Mouse (Mus musculus): ENCODE measurements around the gene Arhgap44. TPM values are rescaled to one million over a fixed set of nuclear protein-coding genes. Genes with fewer than 3 reads are reported as not detected.

Arhgap44 gene
- total RNA-seq, 2 experiments from 2014 or later: 6.8 to 9.0 TPM

DNA sequence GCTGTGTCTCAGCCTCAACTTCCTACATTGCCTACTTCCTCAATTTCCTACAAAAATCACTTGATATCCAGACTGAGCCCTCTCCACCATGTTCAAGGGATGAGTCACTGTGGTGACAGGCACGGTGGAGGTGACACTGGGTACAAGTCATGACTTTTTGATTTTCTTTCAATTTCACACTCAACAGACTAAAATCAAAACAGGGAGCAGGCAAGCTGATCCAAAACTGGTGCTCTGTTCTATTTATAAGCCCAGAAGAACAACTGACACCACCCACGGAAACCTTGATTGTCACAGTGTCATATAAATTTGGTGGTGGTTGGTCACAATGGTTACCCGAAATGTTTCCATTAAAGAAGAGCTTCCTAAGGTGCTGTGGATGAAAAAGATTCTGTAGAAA is 72.8 kb downstream of the Arhgap44 start:
- no peak for DNase-seq
- intact Hi-C loops (cut with DNase I): loop anchor here (5.0 kb wide), 1 partner anchor 37 kb away; no protein-coding TSS in a partner anchor

DNA sequence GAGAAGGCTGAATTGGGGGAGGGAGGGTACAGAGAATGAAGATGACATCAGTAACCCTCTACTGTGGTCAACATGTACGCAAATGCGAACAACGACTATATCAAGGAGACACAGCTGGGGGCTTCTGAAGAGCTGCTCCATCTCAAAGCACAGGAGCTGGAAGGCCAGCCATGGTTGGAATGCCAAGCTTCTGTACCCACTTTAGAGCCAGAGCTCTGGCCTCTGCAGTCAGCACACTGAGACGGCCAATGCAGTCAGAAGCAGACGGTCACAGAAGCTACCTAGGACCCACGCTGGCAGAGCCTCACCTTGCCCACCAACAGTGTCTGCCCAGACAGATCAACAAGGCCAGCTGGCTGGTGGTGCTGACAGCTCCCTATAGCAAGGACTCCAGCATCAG is 73.5 kb downstream of the Arhgap44 start:
- DNase-seq: no peak
- intact Hi-C loops (cut with DNase I): no loop called here

DNA sequence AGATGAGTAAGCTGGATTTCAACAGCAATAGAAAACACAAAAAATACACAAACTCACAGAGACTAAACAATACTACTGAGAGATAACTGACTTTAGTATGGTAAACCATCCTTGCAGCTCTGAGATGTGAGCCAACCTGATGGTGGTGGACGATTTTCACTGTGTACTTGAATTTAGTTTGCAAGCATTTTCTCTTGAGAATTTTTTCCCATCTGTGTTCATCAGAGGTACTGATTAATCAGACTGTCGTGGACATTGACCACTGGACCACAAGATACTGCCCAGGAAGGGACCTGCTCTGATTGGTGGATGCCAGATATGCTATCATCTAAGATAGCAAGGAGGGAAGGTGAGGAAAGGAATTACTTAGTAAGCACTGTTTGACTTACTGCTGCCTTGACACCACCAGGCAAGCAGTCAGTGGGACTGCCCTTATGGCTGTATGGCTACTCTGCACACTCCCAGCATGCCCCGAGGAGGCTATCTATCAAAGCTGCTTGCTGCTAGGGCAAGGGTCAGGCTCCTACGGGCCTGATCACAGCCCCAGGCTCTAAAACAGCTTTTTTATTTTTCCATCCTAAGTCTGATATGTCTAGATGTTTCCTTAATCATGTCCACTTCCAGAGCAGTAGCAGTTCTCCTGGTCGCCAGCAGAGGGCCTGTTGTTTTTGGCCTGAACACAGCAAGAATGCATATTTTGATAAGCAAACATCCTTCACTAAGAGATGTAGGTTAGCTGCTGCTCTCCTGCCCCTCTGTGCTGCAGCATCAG is 74.1 kb downstream of the Arhgap44 start:
- no peak for DNase-seq
- intact Hi-C loops (cut with DNase I): no loop called here

DNA sequence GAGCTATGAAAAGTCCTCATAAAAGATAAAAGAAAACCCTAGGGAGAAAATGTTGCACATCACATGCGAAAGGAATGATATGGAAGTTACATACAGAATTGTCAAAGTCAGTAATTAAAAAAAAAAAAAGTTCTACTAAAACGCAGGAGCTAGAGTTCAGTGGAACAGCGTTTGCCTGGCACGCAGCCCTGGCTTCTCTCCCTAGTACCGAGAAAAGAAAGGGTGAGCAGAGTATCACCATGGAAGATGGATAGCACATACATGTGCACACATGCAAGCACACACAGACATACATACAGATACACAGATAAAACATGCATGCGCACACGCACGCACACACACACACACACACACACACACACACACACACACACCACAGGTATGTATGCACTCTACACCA is 82.0 kb downstream of the Arhgap44 start:
- intact Hi-C loops (cut with DNase I): no loop called here
- no peak for DNase-seq

DNA sequence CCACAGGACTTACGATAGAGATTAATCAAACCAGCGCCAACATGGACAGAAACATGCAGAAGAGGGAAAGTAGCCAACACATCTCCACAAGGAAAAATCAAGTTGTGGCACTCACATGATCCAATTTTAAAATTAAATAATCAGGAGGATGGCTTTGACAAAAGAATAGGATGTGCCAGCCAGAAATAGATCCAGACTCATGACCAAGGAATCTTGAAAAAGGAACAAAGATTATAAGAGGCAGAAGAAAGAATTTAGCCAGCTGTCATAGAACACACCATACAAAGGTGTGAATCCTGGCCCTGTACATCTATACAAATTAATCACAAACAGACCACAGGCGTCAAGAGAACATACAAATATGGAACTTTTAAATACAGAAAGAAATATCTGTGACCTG is 82.5 kb downstream of the Arhgap44 start:
- no peak for DNase-seq
- intact Hi-C loops (cut with DNase I): no loop called here

DNA sequence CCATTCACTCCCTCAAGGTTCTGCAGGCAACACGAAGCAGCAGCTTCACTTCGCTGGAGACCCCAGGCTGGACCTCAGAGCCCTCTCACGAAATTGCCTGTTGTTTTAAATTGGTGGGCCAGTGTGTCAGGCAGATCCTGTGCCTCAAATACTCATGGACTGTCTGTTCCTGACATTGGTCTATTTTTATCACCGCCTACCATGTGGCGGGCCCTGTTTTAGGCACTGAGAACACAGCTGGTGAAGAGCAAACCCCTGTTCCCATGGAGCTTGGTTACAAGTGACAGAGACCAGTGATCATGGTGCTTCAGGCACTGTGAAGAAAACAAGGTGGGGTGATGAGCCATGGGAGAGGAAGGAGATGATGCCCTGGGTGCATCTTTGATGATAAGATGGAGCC is 93.2 kb downstream of the Arhgap44 start:
- no peak for DNase-seq
- intact Hi-C loops (cut with DNase I): no loop called here

DNA sequence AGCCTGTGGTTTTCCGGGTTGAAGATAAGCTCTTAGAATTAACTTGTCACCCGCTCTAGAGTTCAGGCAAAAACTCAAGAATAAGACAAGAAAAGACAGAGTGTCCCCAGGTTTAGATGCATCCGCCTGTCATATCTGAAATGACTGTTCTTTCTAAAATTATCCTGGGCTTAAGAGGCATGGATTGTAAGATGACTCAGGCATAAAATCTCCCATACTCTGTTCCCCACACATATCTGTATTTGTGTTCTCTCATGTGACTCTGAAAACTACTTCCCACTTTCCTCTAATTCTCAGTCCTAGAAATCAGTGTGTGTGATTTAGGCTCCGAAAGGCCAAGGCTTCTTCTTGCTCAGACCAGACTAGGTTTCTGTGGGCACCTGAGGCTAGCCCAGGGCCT is 93.7 kb downstream of the Arhgap44 start:
- intact Hi-C loops (cut with DNase I): no loop called here
- no peak for DNase-seq

DNA sequence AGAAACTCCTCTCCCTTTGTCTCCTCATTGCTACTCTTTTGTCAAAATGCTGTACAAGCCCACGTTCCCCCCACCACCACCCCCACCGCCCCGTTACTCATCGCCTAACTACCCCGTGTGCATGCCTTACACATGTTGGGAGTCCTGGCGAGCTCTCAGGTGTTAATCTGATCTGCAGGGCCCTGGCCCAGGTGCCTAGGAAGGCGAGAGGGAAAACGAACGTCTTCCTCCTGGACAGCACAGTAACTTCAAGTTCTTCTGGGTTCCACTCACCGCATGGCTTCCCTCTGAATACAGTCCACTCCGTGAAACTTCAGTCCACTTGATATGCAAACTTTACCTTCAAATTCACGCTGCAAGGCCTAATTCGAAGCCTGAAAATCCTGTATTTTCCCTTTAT is 97.6 kb downstream of the Arhgap44 start:
- intact Hi-C loops (cut with DNase I): no loop called here
- no peak for DNase-seq

DNA sequence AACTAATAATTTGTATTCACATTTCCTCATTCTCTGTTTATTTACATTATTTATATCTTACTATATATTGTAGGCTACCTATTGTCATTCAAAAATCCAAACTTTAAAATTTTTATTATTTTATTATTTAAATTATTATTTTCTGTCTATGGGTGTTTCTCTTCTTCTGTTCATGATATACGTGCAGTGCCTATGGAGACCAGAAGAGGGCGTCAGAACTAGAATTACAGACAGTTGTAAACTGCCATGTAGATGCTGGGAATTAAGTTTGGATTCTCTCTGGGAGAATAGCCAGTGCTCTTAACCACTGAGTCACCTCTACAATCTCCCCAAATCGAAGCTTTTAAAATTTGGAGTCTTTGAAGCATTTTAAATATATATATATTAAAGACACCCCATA is 101.3 kb downstream of the Arhgap44 start:
- intact Hi-C loops (cut with DNase I): no loop called here
- DNase-seq: no peak

DNA sequence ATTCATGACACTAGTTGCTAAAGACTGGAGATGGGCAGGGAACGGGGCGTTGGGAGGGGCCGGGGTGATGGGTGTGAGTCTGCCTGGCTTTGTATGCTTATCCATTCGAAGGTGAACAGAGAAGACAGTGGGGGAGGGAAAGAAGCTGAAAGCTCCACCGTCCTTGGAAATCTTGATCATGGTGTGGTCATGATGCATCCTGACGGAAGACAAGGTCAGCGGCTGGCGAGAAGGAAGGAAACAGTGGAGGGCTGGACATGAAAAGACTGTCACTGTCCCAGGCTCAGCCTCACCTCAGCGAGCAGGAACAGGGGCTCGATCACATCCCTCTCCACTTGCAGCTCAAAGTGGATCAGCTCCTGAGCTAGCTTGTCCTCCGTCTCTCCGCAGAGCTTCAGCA is 103.2 kb downstream of the Arhgap44 start:
- DNase-seq: no peak

DNA sequence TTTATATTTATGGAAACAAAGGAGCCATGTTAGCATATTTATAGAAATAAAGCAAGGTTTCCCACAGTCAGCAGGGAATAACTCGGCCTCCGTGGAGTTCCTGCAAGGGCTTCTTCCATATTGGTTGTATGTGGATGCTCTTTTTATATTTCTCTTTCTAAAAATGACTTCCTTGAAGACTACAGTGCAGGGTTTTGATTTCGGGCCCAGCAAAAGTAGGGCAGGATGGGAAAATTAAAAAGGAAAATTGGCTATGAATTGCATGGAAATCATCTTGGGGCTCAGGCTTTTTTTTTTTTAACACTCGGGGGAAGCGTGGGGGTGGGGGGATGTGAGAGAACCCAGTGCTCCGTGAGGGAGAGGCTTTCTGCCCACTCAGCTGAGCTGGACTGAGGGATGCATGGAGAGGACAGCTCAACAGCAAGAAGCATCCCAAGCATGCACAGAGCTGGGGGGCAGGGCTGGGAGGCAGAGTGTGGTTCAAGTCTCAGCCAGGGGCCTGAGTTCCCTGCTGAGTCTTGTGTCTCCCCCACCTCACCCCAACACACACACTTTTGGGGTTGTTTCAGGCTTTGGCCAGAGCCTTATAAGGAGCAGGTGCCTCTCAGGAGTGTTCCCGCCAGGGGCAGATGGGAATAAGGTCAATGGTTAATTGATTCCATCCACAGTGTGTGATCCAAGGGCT is 104.4 kb downstream of the Arhgap44 start:
- DNase-seq: no peak
- intact Hi-C loops (cut with DNase I): no loop called here

More for the DNA sequence above, 103.2 kb downstream of the Arhgap44 start:
- intact Hi-C loops (cut with DNase I): no loop called here

DNA sequence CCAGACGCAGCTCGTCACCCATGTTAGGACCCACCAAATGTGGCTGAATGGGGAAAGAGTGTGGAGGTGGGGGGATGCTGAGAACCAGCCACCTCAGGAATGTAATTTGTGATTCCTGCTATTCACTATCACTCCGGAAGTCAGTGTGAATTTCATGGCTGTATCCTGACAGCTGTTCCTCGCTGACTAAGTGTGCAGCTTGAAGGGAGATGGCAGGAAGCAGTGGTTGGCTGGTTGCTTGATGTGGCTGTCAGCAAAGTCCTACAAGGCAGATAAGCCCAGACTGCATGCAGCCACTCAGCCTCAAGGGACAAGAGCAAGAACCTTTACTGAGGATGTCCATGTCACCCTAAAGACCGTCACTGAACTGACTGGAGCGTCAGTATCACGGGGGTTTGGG is 107.2 kb downstream of the Arhgap44 start:
- intact Hi-C loops (cut with DNase I): no loop called here
- no peak for DNase-seq

DNA sequence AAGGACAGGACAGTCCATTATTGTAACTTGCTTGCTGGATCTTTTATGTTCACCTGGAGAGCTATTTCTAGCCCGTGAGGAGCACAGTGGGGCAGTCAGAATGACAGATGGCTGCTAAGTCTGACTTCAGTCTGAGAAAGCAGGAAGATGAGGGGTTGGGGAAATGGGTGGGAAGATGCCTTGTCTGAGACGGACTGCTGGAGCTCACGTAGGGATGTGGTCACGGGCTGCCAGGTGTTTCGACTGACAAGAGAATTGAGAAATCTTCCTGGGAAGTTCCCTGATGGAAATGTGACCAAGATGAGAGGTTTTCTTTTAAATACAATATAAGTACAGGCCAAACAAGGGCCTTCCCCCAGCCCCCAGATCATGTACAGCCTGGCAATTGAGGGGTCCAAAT is 108.5 kb downstream of the Arhgap44 start:
- intact Hi-C loops (cut with DNase I): no loop called here
- DNase-seq: no peak

DNA sequence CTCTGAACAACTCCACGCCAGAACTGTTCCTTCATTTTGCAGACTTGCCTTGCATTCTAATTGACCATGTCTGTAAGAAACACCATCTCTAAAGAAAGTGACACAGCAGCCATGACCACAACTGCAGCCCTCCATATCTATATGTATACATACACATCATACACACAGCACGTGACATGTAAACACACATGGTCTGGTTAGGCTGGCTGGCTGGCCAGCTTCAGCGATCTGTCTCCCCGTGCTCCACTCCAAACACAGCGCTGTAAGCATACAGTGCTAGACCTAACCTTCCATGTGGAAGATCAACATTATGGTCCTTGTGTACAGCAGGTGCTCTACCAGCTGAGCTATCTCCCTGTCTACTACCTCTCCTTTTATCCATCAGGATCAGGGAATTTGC is 111.9 kb downstream of the Arhgap44 start:
- no peak for DNase-seq
- intact Hi-C loops (cut with DNase I): no loop called here

DNA sequence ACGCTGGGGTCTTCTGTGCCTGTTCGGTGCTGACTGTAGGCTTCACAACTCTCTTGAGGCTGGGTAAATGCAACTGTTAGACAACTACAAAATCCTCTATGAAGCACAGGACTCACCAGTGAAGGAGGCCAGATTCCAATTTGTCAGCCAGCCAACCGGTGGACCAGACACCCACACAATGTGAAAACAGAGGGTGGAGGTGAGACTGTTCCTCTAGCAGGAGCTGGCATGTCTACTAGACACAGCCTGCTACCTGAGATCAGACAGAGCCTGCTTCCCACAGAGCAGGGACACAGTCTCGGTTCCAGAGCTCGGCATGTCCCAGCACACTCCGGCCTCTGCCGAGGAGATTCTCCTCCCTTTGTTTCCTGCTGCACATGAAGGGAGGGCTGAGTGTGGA is 113.7 kb downstream of the Arhgap44 start:
- intact Hi-C loops (cut with DNase I): no loop called here
- DNase-seq: no peak

DNA sequence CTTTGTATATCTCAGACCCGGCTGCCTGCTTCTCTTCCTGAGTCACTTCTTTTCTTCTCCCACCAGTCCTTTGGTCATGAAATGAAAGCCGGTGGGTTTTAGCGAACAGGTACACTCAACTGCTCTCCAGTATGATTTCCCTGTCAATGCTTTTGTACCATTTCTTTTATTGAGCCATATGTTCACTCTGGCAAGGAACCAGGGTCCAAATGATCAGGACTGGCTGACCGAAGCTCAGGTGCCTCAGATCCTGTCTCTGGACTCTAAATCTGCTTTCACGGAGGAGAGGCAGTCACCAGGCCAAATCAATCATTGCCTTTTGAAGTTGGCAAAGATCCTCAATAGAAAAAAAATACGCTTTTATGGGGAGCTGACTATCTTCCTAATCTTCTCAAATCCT is 122.2 kb downstream of the Arhgap44 start:
- intact Hi-C loops (cut with DNase I): no loop called here

DNA sequence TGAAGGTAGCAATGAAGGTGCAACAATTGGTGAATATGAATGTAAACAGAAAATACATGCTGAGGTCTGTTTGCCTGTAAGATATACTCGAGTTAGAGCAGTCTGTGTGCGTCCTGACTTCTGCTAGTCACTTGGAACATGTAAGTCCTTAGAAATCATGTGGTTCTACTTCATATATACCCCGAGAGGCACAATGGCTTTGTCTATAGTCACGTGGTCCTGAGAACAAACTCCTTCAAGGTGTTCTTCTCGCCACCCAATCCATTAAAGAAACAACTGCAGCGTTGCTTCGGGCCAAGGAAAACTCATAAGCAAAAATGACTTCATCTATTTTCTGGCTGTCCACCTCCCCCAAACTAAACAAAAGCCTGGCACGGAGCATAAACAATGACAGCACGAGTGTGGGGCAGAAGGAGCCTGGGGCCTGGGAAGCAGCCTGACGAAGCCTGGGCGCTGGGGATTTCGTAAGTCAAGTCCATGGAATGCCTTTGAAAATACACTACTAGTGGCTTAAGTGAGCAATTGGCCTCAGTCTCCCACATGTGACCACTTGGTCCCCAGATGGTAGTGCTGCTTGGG is 123.2 kb downstream of the Arhgap44 start:
- DNase-seq: no peak
- intact Hi-C loops (cut with DNase I): no loop called here

More for the DNA sequence above, 122.2 kb downstream of the Arhgap44 start:
- DNase-seq: no peak

DNA sequence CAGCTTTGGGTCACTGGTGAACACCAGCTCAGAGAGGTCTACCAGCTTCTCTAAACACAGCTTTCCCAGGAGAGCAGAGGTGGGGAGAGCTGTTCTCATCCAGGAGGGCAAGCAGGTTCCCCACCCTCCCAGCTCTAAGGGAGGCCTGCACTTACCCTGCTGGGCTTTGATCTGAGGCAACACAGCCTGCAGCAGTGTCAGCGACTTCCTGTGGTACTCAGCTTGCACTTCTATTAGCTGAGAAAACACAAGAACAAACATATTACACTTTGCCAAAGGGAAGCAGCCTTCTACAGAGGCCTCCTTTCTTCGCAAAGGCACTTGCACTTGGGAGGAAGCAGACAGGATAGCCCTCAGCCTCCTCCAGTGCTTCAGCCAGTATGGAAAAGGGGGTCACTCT is 123.8 kb downstream of the Arhgap44 start:
- DNase-seq: no peak
- intact Hi-C loops (cut with DNase I): no loop called here

DNA sequence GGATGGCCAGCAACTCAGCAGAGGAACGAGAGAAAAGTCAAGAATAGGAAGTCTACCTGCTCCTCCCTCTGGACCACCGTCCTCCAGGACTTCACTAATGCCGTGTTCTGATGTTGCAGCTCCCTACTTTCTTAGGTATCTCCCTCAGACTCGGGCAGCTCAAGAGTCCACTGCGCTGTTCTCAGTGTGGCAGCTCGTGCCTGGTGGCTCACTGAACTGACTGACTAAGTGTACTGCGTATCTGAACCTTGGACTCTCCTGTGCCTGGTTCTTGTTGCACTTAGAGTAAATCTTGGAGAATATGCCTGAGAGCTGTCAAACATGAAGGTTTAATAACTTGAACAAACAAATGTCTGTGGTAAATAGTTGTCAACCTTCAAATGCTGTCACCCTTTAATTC is 130.5 kb downstream of the Arhgap44 start:
- intact Hi-C loops (cut with DNase I): no loop called here
- no peak for DNase-seq

DNA sequence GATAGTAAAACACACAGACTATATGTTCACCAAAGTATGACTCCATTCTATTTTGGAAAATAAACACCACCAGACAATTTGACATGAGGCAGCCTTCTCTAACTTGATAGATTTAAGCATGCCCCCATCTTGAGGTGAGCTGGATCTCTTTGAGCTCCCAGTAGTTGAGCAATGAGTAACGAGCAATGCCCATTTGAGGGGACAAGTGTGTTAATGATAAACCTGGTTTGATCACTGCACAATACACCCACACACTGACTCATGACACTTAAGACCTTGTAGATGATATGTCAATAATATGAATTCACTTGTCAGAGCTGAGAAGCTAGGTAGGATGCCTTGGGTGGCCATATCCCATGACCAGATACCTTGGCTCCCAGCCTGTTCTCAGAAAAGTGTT is 132.6 kb downstream of the Arhgap44 start:
- intact Hi-C loops (cut with DNase I): no loop called here
- no peak for DNase-seq

DNA sequence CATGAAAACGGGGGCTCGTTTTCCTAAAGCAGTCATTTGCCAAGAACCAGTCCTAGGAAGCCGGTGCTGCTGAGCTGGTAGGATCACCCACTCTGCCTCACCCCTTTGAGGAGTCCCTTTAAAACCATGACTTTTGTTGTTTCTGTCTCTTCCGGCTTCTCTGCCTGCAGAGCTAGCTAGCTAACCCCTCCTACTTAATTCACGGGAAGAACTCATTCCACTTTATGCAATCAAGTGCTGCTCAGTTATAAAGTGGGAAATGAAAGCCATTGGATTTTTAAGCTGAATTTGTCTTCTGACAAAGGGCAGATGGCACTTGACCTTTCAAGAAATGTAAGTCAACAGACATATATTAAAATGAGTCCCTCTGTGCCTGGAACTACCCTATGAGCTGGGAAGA is 134.7 kb downstream of the Arhgap44 start:
- intact Hi-C loops (cut with DNase I): no loop called here

DNA sequence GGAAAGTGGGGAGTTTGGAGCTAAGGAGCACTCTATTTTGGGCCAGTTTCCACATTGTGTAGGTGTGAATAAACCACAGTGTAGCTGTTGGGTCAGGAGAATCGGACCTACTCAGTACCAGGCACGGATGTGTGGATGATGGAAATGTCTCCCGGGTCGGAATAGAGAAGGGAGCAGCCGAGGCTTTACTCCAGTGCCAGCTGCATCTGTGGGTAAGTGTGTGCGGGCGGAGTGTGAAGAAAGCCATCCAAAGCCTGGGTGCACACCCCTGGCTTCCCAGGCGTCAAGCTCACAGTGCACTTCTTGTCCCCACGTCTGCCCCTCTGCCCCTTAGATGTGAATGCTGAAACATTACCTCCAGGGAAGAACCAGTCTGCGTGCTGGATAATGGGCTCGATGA is 140.0 kb downstream of the Arhgap44 start:
- intact Hi-C loops (cut with DNase I): no loop called here
- no peak for DNase-seq

More for the DNA sequence above, 134.7 kb downstream of the Arhgap44 start:
- DNase-seq: no peak
